Mouse (Mus musculus) embryonic facial prominence, embryonic 12.5 days (tissue): ENCODE data around the gene Usp36. TPM values are rescaled to one million over a fixed set of nuclear protein-coding genes. Genes with fewer than 3 reads are reported as not detected.

Experiments used
- ATAC-seq: fragments of 200-750 bp; cut with Nextera tagmentation; 2 replicates; pipeline ENCODE4 v1.8.0; 2017; ENCODE audit not compliant: insufficient number of reproducible peaks, insufficient read depth, low FRiP score, low TSS enrichment
- H3K27ac ChIP-seq: fragments of 300-500 bp; sonication (generic); 2 replicates; pipeline ENCODE4 v1.5.1; 2016; ENCODE audit warnings: mild to moderate bottlenecking
- H3K27me3 ChIP-seq: fragments of 300-500 bp; sonication (generic); 2 replicates; pipeline ENCODE4 v1.6.1; 2016; ENCODE audit warnings: mild to moderate bottlenecking, moderate library complexity
- H3K36me3 ChIP-seq: fragments of 300-500 bp; sonication (generic); 2 replicates; pipeline ENCODE4 v1.6.1; 2016; ENCODE audit warnings: mild to moderate bottlenecking
- H3K4me1 ChIP-seq: fragments of 300-500 bp; sonication (generic); 2 replicates; pipeline ENCODE4 v1.6.1; 2016
- H3K4me2 ChIP-seq: fragments of 300-500 bp; sonication (generic); replicated peaks from 2 replicates; pipeline ENCODE4 v1.6.1; 2016; ENCODE audit warnings: mild to moderate bottlenecking, moderate library complexity
- H3K4me3 ChIP-seq: fragments of 300-500 bp; sonication (generic); 2 replicates; pipeline ENCODE4 v1.5.1; 2016; ENCODE audit warnings: mild to moderate bottlenecking
- H3K9ac ChIP-seq: fragments of 300-500 bp; sonication (generic); 2 replicates; pipeline ENCODE4 v1.6.1; 2016; ENCODE audit warnings: mild to moderate bottlenecking, moderate library complexity
- H3K9me3 ChIP-seq: fragments of 300-500 bp; sonication (generic); 2 replicates; pipeline ENCODE4 v1.6.1; 2016; ENCODE audit warnings: mild to moderate bottlenecking, moderate library complexity
- WGBS: fragments of 180-500 bp; shearing (Covaris S2); methylation state at CpG from one replicate; pipeline ENCODE4 v1.1.7; 2016; 5-methylcytosine and 5-hydroxymethylcytosine counted together
- polyA plus RNA-seq: library from polyadenylated mRNA; unstranded; fragments of >200 nt; fragmentation: Nextera tagmentation; extraction: Ambion mirVana; gene quantifications from 2 replicates; pipeline ENCODE4 v1.2.1, GENCODE M21; 2016

Usp36 gene
- polyA plus RNA-seq, 1 experiment from 2014 or later: 22.2 TPM

DNA sequence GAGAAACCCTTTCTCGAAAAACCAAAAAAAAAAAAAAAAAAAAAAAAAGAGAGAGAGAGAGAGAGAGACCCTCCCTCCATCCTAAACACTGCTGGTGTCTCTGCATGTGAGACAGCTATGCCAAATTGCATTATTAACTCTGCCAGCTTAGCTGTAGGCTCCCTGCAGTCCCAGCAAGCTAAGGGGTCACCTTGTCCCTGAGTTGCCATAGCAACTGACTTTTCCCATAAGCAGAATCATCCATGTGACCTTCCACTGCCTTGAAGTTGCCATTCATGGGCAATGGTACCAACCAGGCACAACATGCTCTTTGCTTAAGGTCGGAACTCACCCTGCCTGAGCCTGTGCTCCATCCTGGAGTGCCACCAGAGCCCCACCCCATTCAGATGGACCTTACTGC lies 5.0 kb upstream of the Usp36 start:
- Histone ChIP-seq H3K4me1 (0 out of 2 replicates have a peak, but pooled peaks cover 3% of the 10 kb centered on the region), H3K36me3 (peaks cover under 1% of the 10 kb centered on the region; the same call in 1 of the 2 replicates), H3K4me3 (no peak overlapping the region), H3K27ac (no peak overlapping the region), H3K9ac (no peak overlapping the region), H3K4me2 (no peak overlapping the region), H3K9me3 (no peaks in the 10 kb centered on the region), H3K27me3 (no peaks in the 10 kb centered on the region)
- no peak for ATAC-seq
- WGBS: 80% methylated on average over 2 of the region's 2 CpGs

DNA sequence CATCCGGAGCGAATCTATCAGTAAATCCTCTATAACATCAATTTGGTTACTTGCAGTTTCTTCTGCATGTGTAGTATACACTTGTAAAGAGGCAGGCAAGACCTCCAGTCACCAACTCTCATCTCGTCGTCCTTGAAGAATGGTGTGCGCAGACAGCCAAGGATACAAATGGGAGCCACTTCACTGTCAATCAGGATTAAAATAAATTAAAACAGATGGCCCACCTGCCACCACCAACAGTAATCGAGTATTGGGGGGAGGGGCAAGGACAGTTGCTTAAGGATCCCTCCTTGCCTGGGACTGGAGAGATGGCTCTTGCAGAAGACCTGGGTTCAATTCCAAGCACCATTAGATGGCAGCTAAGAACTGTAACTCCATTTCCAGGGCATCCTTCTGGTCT lies 2.6 kb upstream of the Usp36 start:
- Histone ChIP-seq H3K4me2 (no peak overlapping the region), H3K27me3 (no peaks in the 10 kb centered on the region), H3K9me3 (no peaks in the 10 kb centered on the region), H3K4me3 (no peak overlapping the region), H3K27ac (no peak overlapping the region), H3K9ac (no peak overlapping the region), H3K36me3 (no peaks in the 10 kb centered on the region), H3K4me1 (peaks cover 13% of the 10 kb centered on the region)
- 57% methylated on average over 6 of the region's 6 CpGs for WGBS
- ATAC-seq: no peak

DNA sequence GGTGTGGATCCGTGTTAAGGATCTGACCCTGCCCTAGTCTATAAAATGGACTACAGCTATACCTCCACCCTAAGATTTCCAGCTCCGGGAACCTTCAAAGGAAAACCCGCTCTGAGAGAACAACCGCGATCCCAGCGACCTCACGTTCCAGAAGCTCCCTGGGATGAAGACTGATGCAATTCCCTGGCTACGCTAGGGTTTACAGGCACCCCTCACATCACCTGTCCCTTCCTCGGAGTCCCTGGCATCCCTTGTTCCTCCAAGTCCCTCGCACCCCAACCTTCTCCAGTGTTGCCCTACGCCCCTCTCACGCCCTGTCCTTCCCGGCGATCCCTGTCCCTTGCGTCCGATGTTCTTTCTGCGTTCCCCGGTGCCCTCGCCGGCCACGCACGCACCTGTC lies 482 bp downstream of the Usp36 start:
- WGBS: under 1% methylated on average over 22 of the region's 22 CpGs
- Histone ChIP-seq H3K9me3 (no peaks in the 10 kb centered on the region), H3K27me3 (no peaks in the 10 kb centered on the region), H3K4me1 (peaks cover 13% of the 10 kb centered on the region), H3K9ac (peak overlapping the region; percentile 93), H3K36me3 (peaks cover 28% of the 10 kb centered on the region), H3K4me2 (peak overlapping the region; percentile 90), H3K27ac (peak overlapping the region; percentile 82), H3K4me3 (peak overlapping the region; percentile 95)
- no peak for ATAC-seq

DNA sequence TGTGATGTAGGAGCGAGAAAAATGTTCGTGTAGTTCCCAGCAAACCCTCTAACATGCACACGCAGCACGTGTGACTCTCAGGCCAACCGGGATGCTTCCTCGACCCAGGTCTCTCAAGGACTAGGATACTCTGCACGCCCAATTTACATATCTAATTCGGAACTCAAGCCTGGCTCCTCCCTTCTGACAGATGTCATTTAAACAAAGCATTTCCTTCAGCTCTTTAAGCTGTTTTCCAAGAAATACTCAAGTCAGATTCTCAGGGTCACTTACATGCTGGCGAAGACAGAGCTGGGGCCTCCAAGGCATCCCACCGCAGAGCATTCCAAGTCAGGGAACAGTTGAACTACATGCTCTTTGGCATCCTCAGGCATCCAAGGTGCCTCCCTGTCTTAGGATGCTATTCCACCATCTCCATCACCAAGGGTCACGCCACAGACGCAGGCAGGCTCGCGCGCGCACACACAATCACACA lies 970 bp downstream of the Usp36 start:
- Histone ChIP-seq H3K4me2 (peak overlapping the region; percentile 90), H3K9me3 (no peaks in the 10 kb centered on the region), H3K4me1 (peaks cover 13% of the 10 kb centered on the region), H3K27me3 (no peaks in the 10 kb centered on the region), H3K27ac (peak overlapping the region; percentile 82), H3K4me3 (peak overlapping the region; percentile 95), H3K36me3 (peaks cover 33% of the 10 kb centered on the region), H3K9ac (peak overlapping the region; percentile 93)
- no peak for ATAC-seq
- 2% methylated on average over 16 of the region's 16 CpGs for WGBS

DNA sequence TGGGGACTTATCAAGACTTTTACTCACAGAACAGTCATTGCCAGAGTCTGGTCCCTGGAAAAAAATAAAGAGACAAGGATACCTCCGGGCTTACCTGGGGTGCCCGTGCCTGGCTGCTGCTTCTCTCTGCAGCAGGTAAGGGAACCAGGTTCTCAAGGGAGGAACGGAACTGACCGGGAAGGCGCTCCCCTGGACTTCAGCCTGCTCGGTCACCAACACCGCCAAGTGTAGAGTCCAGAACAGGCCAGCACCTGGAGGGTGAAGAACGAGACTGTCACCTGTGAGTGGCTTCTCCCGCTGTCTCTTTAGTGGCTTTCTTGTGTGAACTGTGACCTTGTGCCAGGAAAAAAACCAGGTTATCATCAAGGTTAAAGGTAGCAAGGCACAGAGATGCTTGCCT lies 2.5 kb downstream of the Usp36 start:
- ATAC-seq: no peak
- Histone ChIP-seq H3K27ac (no peak overlapping the region), H3K9ac (no peak overlapping the region), H3K4me2 (no peak overlapping the region), H3K27me3 (no peaks in the 10 kb centered on the region), H3K36me3 (peaks cover 48% of the 10 kb centered on the region), H3K4me1 (peaks cover 13% of the 10 kb centered on the region), H3K4me3 (no peak overlapping the region), H3K9me3 (no peaks in the 10 kb centered on the region)
- WGBS: 96% methylated on average over 9 of the region's 9 CpGs

DNA sequence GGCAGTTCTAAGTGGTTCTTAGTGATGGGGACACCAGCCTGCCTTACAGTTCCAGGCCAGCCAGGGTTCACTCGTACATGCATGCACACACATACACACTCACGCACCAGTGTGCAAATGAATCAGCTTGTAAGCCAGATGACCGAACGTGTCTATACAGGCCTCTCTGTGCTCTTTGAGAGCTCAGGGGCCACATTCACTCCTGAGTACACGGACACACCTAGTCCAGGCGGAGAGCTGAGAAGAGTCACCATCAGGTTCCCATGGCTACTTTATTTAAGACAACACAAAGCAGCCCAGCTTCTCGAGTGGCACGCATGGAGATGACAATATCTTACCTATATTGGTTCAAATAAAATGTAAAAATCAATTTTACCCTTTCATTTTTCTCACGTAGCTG lies 3.6 kb downstream of the Usp36 start:
- no peaks in the 10 kb centered on the region for H3K9me3 ChIP-seq
- no peak for ATAC-seq
- no peak overlapping the region for H3K4me3 ChIP-seq

DNA sequence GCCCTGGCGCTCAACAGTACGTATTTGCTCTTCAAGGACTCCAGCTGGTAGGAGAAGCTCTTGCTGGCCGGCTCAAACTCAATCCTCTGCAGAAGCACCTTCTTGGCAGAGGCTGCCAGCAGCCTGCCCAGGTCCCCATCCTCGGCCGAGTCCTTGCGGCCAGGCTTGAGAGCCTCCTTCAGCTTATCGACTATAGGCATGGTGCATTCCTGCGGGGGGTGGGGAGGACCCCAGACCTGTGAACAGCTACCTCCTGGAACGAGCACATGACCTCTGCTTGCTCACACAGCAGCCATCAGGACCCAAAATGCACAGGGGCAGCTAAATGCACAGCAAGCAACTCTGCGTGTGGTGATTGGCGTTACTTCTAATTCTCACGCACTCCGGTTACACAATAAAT lies 4.3 kb downstream of the Usp36 start:
- no peak overlapping the region for H3K27ac ChIP-seq
- peaks cover 64% of the 10 kb centered on the region for H3K36me3 ChIP-seq
- peaks cover 13% of the 10 kb centered on the region for H3K4me1 ChIP-seq
- no peak overlapping the region for H3K4me2 ChIP-seq
- WGBS: 93% methylated on average over 13 of the region's 13 CpGs
- H3K9me3 ChIP-seq: no peaks in the 10 kb centered on the region
- ATAC-seq: no peak
- H3K4me3 ChIP-seq: no peak overlapping the region
- no peak overlapping the region for H3K9ac ChIP-seq
- no peaks in the 10 kb centered on the region for H3K27me3 ChIP-seq

More for the DNA sequence above, 3.6 kb downstream of the Usp36 start:
- 91% methylated on average over 9 of the region's 9 CpGs for WGBS
- peaks cover 13% of the 10 kb centered on the region for H3K4me1 ChIP-seq
- no peaks in the 10 kb centered on the region for H3K27me3 ChIP-seq
- H3K36me3 ChIP-seq: peaks cover 59% of the 10 kb centered on the region
- H3K27ac ChIP-seq: no peak overlapping the region
- H3K4me2 ChIP-seq: no peak overlapping the region
- H3K9ac ChIP-seq: no peak overlapping the region

DNA sequence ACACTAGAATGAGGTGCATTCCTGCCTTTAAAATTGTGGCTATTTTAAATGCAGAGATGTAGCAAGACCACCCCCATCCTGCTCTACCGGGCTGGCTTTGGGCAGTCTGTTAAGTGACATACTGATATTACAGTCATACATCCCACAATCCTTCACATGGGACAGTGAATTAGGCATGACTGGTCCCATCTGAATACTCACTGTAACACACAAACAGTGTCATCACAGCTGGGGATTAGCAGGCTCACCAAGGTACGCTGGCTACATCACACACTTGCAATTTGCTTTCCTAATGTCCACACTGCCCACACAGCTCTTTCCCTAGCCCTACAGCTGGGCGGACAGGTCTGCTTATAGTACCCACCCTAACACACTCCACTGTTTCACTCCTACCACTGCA lies 9.8 kb downstream of the Usp36 start:
- H3K4me3 ChIP-seq: no peak overlapping the region
- H3K27ac ChIP-seq: no peak overlapping the region
- H3K9me3 ChIP-seq: no peaks in the 10 kb centered on the region
- ATAC-seq: no peak
- no peak overlapping the region for H3K4me2 ChIP-seq
- no peaks in the 10 kb centered on the region for H3K27me3 ChIP-seq
- WGBS: 90% methylated on average over 3 of the region's 3 CpGs
- no peaks in the 10 kb centered on the region for H3K4me1 ChIP-seq
- no peak overlapping the region for H3K9ac ChIP-seq
- peaks cover 98% of the 10 kb centered on the region for H3K36me3 ChIP-seq

DNA sequence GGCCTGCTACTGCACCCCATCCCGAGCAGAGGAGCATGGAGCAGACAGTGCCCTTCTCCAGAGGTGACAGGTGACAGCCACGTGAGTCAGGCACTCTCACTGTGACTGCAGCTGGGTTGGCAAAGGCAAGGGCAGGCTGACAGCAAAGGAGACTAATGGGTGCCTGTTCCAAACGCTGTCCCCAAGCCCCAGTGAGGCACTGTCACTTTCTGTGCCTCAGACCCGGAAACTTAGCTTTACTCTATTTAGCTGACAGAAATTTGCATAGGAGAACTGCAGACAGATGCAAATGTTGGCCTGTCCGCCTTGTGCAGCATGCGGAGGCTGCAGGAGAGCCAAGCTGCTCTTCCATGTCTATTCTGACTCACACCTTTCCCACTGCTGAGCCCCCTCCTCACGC lies 13.7 kb downstream of the Usp36 start:
- Histone ChIP-seq H3K9me3 (no peaks in the 10 kb centered on the region), H3K27ac (no peak overlapping the region), H3K4me1 (no peaks in the 10 kb centered on the region), H3K27me3 (no peaks in the 10 kb centered on the region), H3K9ac (no peak overlapping the region), H3K36me3 (peaks cover 97% of the 10 kb centered on the region), H3K4me2 (no peak overlapping the region), H3K4me3 (no peak overlapping the region)
- 91% methylated on average over 7 of the region's 7 CpGs for WGBS
- no peak for ATAC-seq

DNA sequence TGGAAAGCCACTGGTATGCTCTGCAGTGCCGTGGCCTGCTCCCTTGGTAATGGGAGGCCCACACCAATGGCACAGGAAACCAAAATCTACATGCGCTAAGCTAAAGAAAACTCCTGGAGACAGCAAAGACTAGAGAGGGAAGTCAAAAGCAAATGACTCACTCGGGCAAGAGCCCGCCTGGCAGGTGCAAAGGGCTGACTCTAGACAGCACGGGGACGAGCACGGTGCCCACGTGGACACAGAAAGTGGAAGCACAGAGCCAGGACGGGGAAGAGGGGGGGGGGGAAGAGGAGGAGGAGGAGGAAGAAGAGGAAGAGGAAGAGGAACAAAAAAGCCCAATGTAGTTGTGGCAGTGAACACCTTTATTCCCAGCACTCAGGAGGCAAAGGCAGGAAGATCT lies 15.0 kb downstream of the Usp36 start:
- H3K36me3 ChIP-seq: peaks cover 97% of the 10 kb centered on the region
- no peaks in the 10 kb centered on the region for H3K4me1 ChIP-seq
- no peaks in the 10 kb centered on the region for H3K9me3 ChIP-seq
- ATAC-seq: no peak
- H3K4me3 ChIP-seq: no peak overlapping the region
- 96% methylated on average over 9 of the region's 9 CpGs for WGBS
- H3K4me2 ChIP-seq: no peak overlapping the region
- no peaks in the 10 kb centered on the region for H3K27me3 ChIP-seq
- H3K9ac ChIP-seq: no peak overlapping the region
- no peak overlapping the region for H3K27ac ChIP-seq

DNA sequence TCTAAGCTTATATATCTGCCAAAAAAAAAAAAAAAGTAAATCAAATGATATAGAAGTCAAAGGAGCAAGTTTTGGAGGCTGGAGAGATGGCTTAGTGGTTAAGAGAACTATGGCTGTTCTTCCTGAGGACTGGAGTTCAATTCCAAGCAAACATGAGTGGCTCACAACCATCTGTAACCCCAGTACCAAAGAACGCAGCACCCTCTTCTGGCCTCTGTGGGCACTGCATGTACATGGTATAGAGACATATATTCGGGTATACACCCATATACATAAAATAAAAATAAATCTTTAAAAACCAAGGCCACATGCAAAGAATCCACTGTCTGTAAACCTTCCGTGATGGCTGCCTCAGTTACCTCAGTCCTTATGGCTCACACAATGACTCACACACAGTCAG lies 20.2 kb downstream of the Usp36 start:
- Histone ChIP-seq H3K27ac (no peak overlapping the region), H3K9me3 (no peaks in the 10 kb centered on the region), H3K4me3 (no peak overlapping the region), H3K4me2 (no peak overlapping the region), H3K27me3 (no peaks in the 10 kb centered on the region), H3K9ac (no peak overlapping the region), H3K36me3 (peaks cover 86% of the 10 kb centered on the region), H3K4me1 (no peaks in the 10 kb centered on the region)
- ATAC-seq: no peak
- WGBS: 96% methylated on average over 3 of the region's 3 CpGs

DNA sequence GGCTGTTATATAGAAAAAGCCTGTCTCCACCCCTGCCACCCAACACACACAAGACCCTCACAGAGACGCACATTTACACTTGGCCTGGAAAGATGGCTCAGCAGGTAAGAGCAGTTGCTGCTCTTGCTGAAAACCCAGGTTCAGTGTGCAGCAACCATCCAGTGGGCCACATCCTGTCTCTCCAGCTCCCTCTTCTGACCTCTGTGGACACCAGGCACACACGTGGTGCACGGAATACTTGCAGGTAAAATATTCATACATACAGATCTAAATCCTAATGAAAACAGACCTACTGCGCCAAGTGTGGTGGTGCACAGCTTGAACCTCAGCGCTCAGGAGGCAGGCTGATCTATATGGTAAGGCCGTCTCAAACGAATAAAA lies 23.4 kb downstream of the Usp36 start:
- Histone ChIP-seq H3K27me3 (no peaks in the 10 kb centered on the region), H3K9me3 (no peaks in the 10 kb centered on the region), H3K4me1 (no peaks in the 10 kb centered on the region), H3K36me3 (peaks cover 87% of the 10 kb centered on the region), H3K27ac (no peak overlapping the region), H3K9ac (no peak overlapping the region), H3K4me2 (no peak overlapping the region), H3K4me3 (no peak overlapping the region)
- no peak for ATAC-seq
- 90% methylated on average over 7 of the region's 7 CpGs for whole genome bisulfite sequencing
